Mouse (Mus musculus) cortical plate, adult 2 months (tissue): ENCODE data around the gene Lmod3.

Experiments used
- CTCF ChIP-seq: fragments of 200-500 bp; IDR thresholded peaks from 2 replicates; pipeline ENCODE4 v1.5.1; 2011; ENCODE audit warnings: mild to moderate bottlenecking, control low read depth, low read length; ENCODE audit not compliant: insufficient read depth; ENCODE audit errors: extremely low read depth
- POLR2A ChIP-seq: fragments of 200-500 bp; IDR thresholded peaks from 2 replicates; pipeline ENCODE4 v1.6.1; 2011; ENCODE audit warnings: mild to moderate bottlenecking, low read length, control low read depth; ENCODE audit not compliant: insufficient read depth; ENCODE audit errors: extremely low read depth

GRCm38 (mm10) chr6:97300180-97300579 lies 47.6 kb upstream of the Lmod3 start:
- TF ChIP-seq POLR2A (no peak), CTCF (no peak)
